Mouse (Mus musculus) small intestine, adult 2 months (tissue): ENCODE measurements around the gene Bsph2.

Experiments
- CTCF ChIP-seq: fragments of 200-500 bp; IDR thresholded peaks from 2 replicates; pipeline ENCODE4 v1.5.1; 2012; ENCODE audit warnings: low read depth, mild to moderate bottlenecking, control low read depth, inconsistent platforms, low read length, moderate library complexity, mixed read lengths; ENCODE audit not compliant: insufficient replicate concordance, insufficient read length; ENCODE audit errors: extremely low read depth
- POLR2A ChIP-seq: fragments of 200-500 bp; IDR thresholded peaks from 2 replicates; pipeline ENCODE4 v1.6.1; 2012; ENCODE audit warnings: low read depth, mild to moderate bottlenecking, control low read depth, inconsistent platforms, low read length, moderate library complexity

- TF ChIP-seq POLR2A (no peak), CTCF (no peak)
These were observed at the start of gene Bsph2 for GRCm38 (mm10) chr7:13570967-13571366.
